Mouse (Mus musculus) kidney, adult 11 months (tissue): ENCODE data around the gene Dtl.

Experiments used
- DNase-seq: peaks from one replicate; pipeline ENCODE4 v3.0.0; 2022

Gene Dtl

GRCm38 (mm10) chr1:191574871-191575457 lies 380 bp downstream of the Dtl start:
- DNase-seq, result peak; percentile 37

- DNase-seq, result no peak
Observed at GRCm38 (mm10) chr1:191573906-191574639, 1.3 kb downstream of the Dtl start.

GRCm38 (mm10) chr1:191570415-191570814 lies 4.9 kb downstream of the Dtl start:
- DNase-seq, result no peak

- DNase-seq, result no peak
Observed at GRCm38 (mm10) chr1:191569625-191570024, 5.7 kb downstream of the Dtl start.

- DNase-seq, result no peak
Observed at GRCm38 (mm10) chr1:191567859-191568258, 7.5 kb downstream of the Dtl start.

GRCm38 (mm10) chr1:191562823-191563365 lies 12.4 kb downstream of the Dtl start:
- no peak for DNase-seq

- DNase-seq, result no peak
Observed at GRCm38 (mm10) chr1:191559779-191560178, 15.6 kb downstream of the Dtl start.

GRCm38 (mm10) chr1:191557109-191557508 lies 18.2 kb downstream of the Dtl start:
- DNase-seq, result no peak

GRCm38 (mm10) chr1:191550786-191551185 lies 24.6 kb downstream of the Dtl start:
- DNase-seq, result no peak

GRCm38 (mm10) chr1:191543747-191544146 lies 31.6 kb downstream of the Dtl start:
- DNase-seq, result no peak

- no peak for DNase-seq
Observed at GRCm38 (mm10) chr1:191541619-191542018, 33.7 kb downstream of the Dtl start.

- no peak for DNase-seq
Observed at GRCm38 (mm10) chr1:191541014-191541413, 34.3 kb downstream of the Dtl start.

GRCm38 (mm10) chr1:191540300-191540699 lies 35.0 kb downstream of the Dtl start:
- DNase-seq, result no peak

GRCm38 (mm10) chr1:191534896-191535295 lies 40.4 kb downstream of the Dtl start:
- no peak for DNase-seq

- DNase-seq, result no peak
Observed at GRCm38 (mm10) chr1:191531023-191531422, 44.3 kb downstream of the Dtl start.

- DNase-seq, result no peak
Observed at GRCm38 (mm10) chr1:191529406-191529805, 45.9 kb downstream of the Dtl start.

GRCm38 (mm10) chr1:191527921-191528612 lies 47.3 kb downstream of the Dtl start:
- DNase-seq, result no peak

- DNase-seq, result no peak
Observed at GRCm38 (mm10) chr1:191527089-191527488, 48.3 kb downstream of the Dtl start.

GRCm38 (mm10) chr1:191521395-191521794 lies 53.9 kb downstream of the Dtl start:
- peak; percentile 22 for DNase-seq

- DNase-seq, result no peak
Observed at GRCm38 (mm10) chr1:191520669-191521068, 54.7 kb downstream of the Dtl start.

GRCm38 (mm10) chr1:191520194-191520593 lies 55.1 kb downstream of the Dtl start:
- DNase-seq, result no peak

GRCm38 (mm10) chr1:191519329-191520066 lies 55.8 kb downstream of the Dtl start:
- DNase-seq, result no peak

- DNase-seq, result no peak
Observed at GRCm38 (mm10) chr1:191518911-191519310, 56.4 kb downstream of the Dtl start.
